Mouse (Mus musculus) myocyte (in vitro differentiated cells): ENCODE measurements around the gene Apip. TPM values are rescaled to one million over a fixed set of nuclear protein-coding genes. Genes with fewer than 3 reads are reported as not detected.

Experiments used
- H3K27me3 ChIP-seq: one replicate; pipeline ENCODE4 v1.6.1; 2011; ENCODE audit not compliant: control insufficient read depth, insufficient read depth, insufficient read length
- H3K36me3 ChIP-seq: one replicate; pipeline ENCODE4 v1.6.1; 2011; ENCODE audit not compliant: control insufficient read depth, insufficient read depth
- H3K4me2 ChIP-seq: one replicate; pipeline ENCODE4 v1.6.1; 2011; ENCODE audit warnings: low read depth, control low read depth
- H3K4me3 ChIP-seq: one replicate; pipeline ENCODE4 v1.5.1; 2011; ENCODE audit warnings: mild to moderate bottlenecking, control low read depth, moderate library complexity
- H3K79me2 ChIP-seq: one replicate; pipeline ENCODE4 v1.6.1; 2011; ENCODE audit not compliant: control insufficient read depth, insufficient read depth
- H3ac ChIP-seq: one replicate; pipeline ENCODE4 v1.6.1; 2011; ENCODE audit not compliant: control insufficient read depth, insufficient read length
- CEBPB ChIP-seq: IDR thresholded peaks from 2 replicates; pipeline ENCODE4 v1.6.1; 2011; ENCODE audit warnings: mild to moderate bottlenecking, moderate library complexity; ENCODE audit not compliant: poor library complexity, insufficient read depth, severe bottlenecking
- E2F4 ChIP-seq: IDR thresholded peaks from one replicate; pipeline ENCODE4 v1.6.1; 2011; ENCODE audit warnings: mild to moderate bottlenecking, control low read depth, moderate library complexity; ENCODE audit not compliant: insufficient read depth
- MAX ChIP-seq: IDR thresholded peaks from one replicate; pipeline ENCODE4 v1.6.1; 2011; ENCODE audit warnings: low read depth, mild to moderate bottlenecking, control low read depth
- MYOD1 ChIP-seq, 3 experiments: IDR thresholded peaks; one replicate each; pipeline ENCODE4 v1.6.1; 2011; ENCODE audit warnings: control low read depth in 2 of 3, low read depth in 2 of 3, mild to moderate bottlenecking in 2 of 3, moderate library complexity in 1 of 3; ENCODE audit not compliant: insufficient read length in 2 of 3, control insufficient read depth in 1 of 3
- MYOG ChIP-seq, 3 experiments: IDR thresholded peaks; one replicate each; pipeline ENCODE4 v1.6.1; 2011; ENCODE audit warnings: control low read depth in 2 of 3, low read depth in 2 of 3, mild to moderate bottlenecking in 2 of 3; ENCODE audit not compliant: insufficient read length in 2 of 3, control insufficient read depth in 1 of 3, insufficient read depth in 1 of 3
- POLR2A ChIP-seq: IDR thresholded peaks from one replicate; pipeline ENCODE4 v1.6.1; 2011; ENCODE audit warnings: low read depth, mild to moderate bottlenecking, control low read depth, moderate library complexity; ENCODE audit not compliant: insufficient read length
- POLR2AphosphoS2 ChIP-seq: IDR thresholded peaks from one replicate; pipeline ENCODE4 v1.6.1; 2011; ENCODE audit warnings: low read depth, control low read depth; ENCODE audit not compliant: insufficient read length
- REST ChIP-seq: IDR thresholded peaks from one replicate; pipeline ENCODE4 v1.6.1; 2011; ENCODE audit warnings: mild to moderate bottlenecking, control low read depth, moderate library complexity; ENCODE audit not compliant: insufficient read depth, insufficient read length
- SRF ChIP-seq: IDR thresholded peaks from one replicate; pipeline ENCODE4 v1.6.1; 2011; ENCODE audit warnings: low read depth; ENCODE audit not compliant: control insufficient read depth, insufficient read length
- TCF12 ChIP-seq: IDR thresholded peaks from one replicate; pipeline ENCODE4 v1.6.1; 2011; ENCODE audit warnings: mild to moderate bottlenecking, control low read depth; ENCODE audit not compliant: poor library complexity, insufficient read depth, severe bottlenecking
- TCF3 ChIP-seq: IDR thresholded peaks from one replicate; pipeline ENCODE4 v1.6.1; 2011; ENCODE audit warnings: low read depth, control low read depth; ENCODE audit not compliant: insufficient read length
- USF1 ChIP-seq: IDR thresholded peaks from one replicate; pipeline ENCODE4 v1.6.1; 2011; ENCODE audit warnings: low read depth, mild to moderate bottlenecking, control low read depth, moderate library complexity
- polyA plus RNA-seq: library from polyadenylated mRNA; unstranded; fragments of >200 nt; fragmentation: generic; extraction: Trizol; gene quantifications from one replicate; pipeline ENCODE4 v1.2.1, GENCODE M21; 2012; ENCODE audit warnings: missing spikeins

Apip gene
- polyA plus RNA-seq, 1 experiment = 46.4 TPM

DNA sequence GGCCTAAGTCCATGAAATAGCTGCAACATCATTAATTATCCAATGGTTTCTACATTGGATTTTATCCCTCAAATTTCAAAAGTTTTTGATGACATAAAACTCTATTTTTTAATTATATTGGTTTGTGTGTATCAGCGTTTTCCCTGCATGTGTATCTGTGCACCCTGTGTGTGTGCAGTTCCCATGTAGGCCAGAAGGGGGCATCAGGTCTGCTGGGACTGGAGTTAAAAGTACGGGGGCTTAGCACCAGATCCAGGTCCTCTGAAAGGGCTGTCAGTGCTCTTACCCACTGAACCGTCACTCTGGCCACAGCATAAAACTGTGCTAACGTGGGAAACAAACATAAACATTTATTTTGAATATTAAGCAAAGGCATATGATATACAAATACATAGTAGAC is 14.6 kb downstream of the Apip start:
- Histone ChIP-seq H3K36me3 (peaks cover 6% of the 10 kb centered on the region), H3ac (no peak overlapping the region), H3K4me3 (no peak overlapping the region), H3K4me2 (no peak overlapping the region), H3K27me3 (no peaks in the 10 kb centered on the region), H3K79me2 (no peaks in the 10 kb centered on the region)
- TF ChIP-seq USF1 (no peak), SRF (no peak), MYOD1 (IDR thresholded peaks at IDR 0.05; ENCODE audit: control insufficient read depth in 1 of 3, insufficient read length in 2 of 3, low read depth in 2 of 3) (no peak), REST (no peak), POLR2A (no peak), MAX (no peak), TCF12 (no peak)

GRCm38 (mm10) chr2:103089521-103089920 is 16.0 kb downstream of the Apip start:
- H3ac ChIP-seq = no peak overlapping the region
- TF ChIP-seq USF1 (no peak), CEBPB (no peak), E2F4 (no peak), SRF (no peak), MYOG (IDR thresholded peaks at IDR 0.05; ENCODE audit: control insufficient read depth in 1 of 3, insufficient read depth in 1 of 3, insufficient read length in 2 of 3, low read depth in 2 of 3) (no peak), MAX (no peak), REST (no peak), POLR2A (no peak)
- no peaks in the 10 kb centered on the region for H3K27me3 ChIP-seq
- no peak overlapping the region for H3K4me3 ChIP-seq
- peaks cover 6% of the 10 kb centered on the region for H3K36me3 ChIP-seq
- no peak overlapping the region for H3K4me2 ChIP-seq
- H3K79me2 ChIP-seq = no peaks in the 10 kb centered on the region

DNA sequence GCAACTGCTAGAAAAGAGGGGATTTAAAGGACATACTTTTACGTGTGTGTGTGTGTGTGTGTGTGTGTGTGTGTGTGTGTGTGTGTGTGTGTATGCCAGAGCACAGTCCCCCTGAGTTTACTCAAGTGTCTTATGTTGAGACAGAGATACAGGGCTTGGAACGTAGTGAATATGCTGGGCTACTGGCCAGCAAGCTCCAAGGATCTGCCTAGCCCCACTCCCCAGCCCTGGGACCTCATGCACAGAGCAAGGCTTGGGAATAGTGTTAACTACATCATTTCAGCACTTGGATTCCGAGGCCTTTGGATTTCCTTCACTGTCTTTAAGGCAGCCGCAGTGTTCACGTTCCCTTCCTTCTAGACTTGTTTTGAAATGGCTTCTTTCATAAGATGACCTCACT is 29.1 kb downstream of the Apip start:
- Histone ChIP-seq H3K36me3 (no peaks in the 10 kb centered on the region), H3K79me2 (no peaks in the 10 kb centered on the region), H3K4me2 (no peak overlapping the region), H3K27me3 (no peaks in the 10 kb centered on the region), H3ac (no peak overlapping the region), H3K4me3 (no peak overlapping the region)
- TF ChIP-seq E2F4 (no peak), TCF3 (no peak), CEBPB (no peak), MYOD1 (IDR thresholded peaks at IDR 0.05; ENCODE audit: control insufficient read depth in 1 of 3, insufficient read length in 2 of 3, low read depth in 2 of 3) (no peak), MAX (no peak), TCF12 (no peak)

- TF ChIP-seq MYOG (IDR thresholded peaks at IDR 0.05; ENCODE audit: control insufficient read depth in 1 of 3, insufficient read depth in 1 of 3, insufficient read length in 2 of 3, low read depth in 2 of 3) = no peak
- TF ChIP-seq REST = no peak
- no peak for TF ChIP-seq E2F4
- TF ChIP-seq POLR2A = no peak
- no peak for TF ChIP-seq TCF3
- TF ChIP-seq USF1 = no peak
- no peak for TF ChIP-seq SRF
- no peak for TF ChIP-seq MAX
- TF ChIP-seq TCF12 = no peak
- TF ChIP-seq MYOD1 (IDR thresholded peaks at IDR 0.05; ENCODE audit: control insufficient read depth in 1 of 3, insufficient read length in 2 of 3, low read depth in 2 of 3) = no peak
- TF ChIP-seq CEBPB = no peak
- no peak for TF ChIP-seq POLR2AphosphoS2
- H3K27me3 ChIP-seq = peaks cover 4% of the 10 kb centered on the region
- no peak overlapping the region for H3K4me3 ChIP-seq
- no peak overlapping the region for H3ac ChIP-seq
- no peaks in the 10 kb centered on the region for H3K79me2 ChIP-seq
- no peaks in the 10 kb centered on the region for H3K36me3 ChIP-seq
- no peak overlapping the region for H3K4me2 ChIP-seq
Observed at GRCm38 (mm10) chr2:103106172-103106571, 32.7 kb downstream of the Apip start.

GRCm38 (mm10) chr2:103111669-103112068 is 38.2 kb downstream of the Apip start:
- TF ChIP-seq MYOD1 (IDR thresholded peaks at IDR 0.05; ENCODE audit: control insufficient read depth in 1 of 3, insufficient read length in 2 of 3, low read depth in 2 of 3) (no peak), POLR2A (no peak), MYOG (IDR thresholded peaks at IDR 0.05; ENCODE audit: control insufficient read depth in 1 of 3, insufficient read depth in 1 of 3, insufficient read length in 2 of 3, low read depth in 2 of 3) (no peak), TCF3 (no peak), POLR2AphosphoS2 (no peak), TCF12 (no peak), MAX (no peak), SRF (no peak), USF1 (no peak), CEBPB (no peak), REST (no peak), E2F4 (no peak)
- Histone ChIP-seq H3K36me3 (no peaks in the 10 kb centered on the region), H3K4me2 (no peak overlapping the region), H3K79me2 (no peaks in the 10 kb centered on the region), H3K27me3 (peaks cover 4% of the 10 kb centered on the region), H3K4me3 (no peak overlapping the region), H3ac (no peak overlapping the region)
